Mouse (Mus musculus): ENCODE results near the gene Cdk19. TPM values are rescaled to one million over a fixed set of nuclear protein-coding genes. Genes with fewer than 3 reads are reported as not detected.

Gene Cdk19
- total RNA-seq, 2 experiments from 2014 or later = 47.1 to 47.5 TPM

DNA sequence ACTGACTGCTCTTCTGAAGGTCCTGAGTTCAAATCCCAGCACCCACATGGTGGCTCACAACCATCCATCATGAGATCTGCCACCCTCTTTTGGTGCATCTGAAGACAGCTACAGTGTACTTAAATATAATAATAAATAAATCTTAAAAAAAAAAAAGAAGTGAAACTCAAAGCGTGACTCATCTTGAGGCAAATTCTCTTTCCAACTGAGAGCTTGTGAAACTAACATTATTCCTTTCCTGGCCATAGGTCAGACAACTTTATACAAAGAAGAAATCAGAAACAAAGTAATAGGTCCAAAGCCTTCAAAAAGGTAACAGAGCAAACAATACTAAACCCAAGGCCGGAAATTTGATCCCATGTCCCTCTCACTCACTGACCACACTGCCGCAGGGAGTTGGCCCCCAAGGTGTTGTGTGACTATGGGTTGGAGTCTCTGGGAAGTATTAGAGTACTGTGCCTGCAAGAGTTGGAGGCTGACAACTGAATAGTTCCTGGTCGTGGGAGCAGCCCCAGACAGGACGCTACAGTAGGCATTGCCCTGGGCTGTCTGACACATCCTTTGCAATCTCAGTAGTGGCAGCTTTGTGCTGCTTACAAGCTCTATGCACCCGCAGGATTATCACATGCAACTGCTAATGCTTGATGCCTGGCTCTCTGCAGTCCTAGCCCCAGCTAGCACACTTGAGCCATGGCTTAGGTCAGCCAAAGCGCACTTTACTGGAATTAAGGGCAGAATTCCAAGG, 22.4 kb upstream of the Cdk19 start:
- no peak for TF ChIP-seq CTCF (IDR thresholded peaks at IDR 0.05)
- intact Hi-C loops (cut with DNase I) = no loop called here
- H3K4me3 ChIP-seq = no peak overlapping the region
- no peak for DNase-seq (ENCODE audit: extremely low spot score in 1 of 2, low spot score in 2 of 2)
- H3K27ac ChIP-seq = no peak overlapping the region

GRCm38 (mm10) chr10:40320306-40320705, 19.1 kb upstream of the Cdk19 start:
- intact Hi-C loops (cut with DNase I) = no loop called here
- Histone ChIP-seq H3K4me3 (no peak overlapping the region), H3K27ac (no peak overlapping the region)
- DNase-seq (ENCODE audit: extremely low spot score in 1 of 2, low spot score in 2 of 2) = no peak
- TF ChIP-seq CTCF (IDR thresholded peaks at IDR 0.05) = no peak

DNA sequence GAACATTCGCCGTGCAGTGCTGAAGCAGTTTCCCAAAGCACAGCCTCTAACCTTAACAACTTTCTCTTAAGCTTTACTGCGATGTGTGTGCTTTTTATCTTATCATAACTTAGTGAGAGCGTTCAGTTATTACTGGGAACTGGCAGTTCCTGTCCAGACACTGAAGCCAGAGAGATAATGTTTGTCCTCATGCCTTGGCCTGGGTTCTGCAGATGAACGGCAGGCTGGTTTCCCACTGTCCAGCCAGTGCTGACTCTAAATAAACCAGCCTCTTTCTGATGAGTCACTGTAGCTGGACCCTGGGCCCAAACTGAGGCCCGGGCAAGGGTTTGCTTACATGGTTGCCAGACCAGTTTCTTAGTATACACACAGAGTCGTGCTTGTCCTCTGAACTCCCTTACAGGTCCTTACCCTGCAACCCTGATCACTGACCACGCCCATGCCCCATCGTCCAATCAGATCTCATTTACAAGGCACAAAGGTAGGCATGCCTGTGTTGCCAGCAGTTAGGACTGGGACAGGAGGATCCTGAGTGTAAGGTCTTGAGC, 11.3 kb upstream of the Cdk19 start:
- DNase-seq (ENCODE audit: extremely low spot score in 1 of 2, low spot score in 2 of 2) = no peak
- Histone ChIP-seq H3K27ac (no peak overlapping the region), H3K4me3 (no peak overlapping the region)
- no peak for TF ChIP-seq CTCF (IDR thresholded peaks at IDR 0.05)
- intact Hi-C loops (cut with DNase I) = no loop called here

GRCm38 (mm10) chr10:40330262-40330661, 9.1 kb upstream of the Cdk19 start:
- intact Hi-C loops (cut with DNase I) = no loop called here
- no peak; the same call in 1 of the 2 replicates for TF ChIP-seq CTCF (IDR thresholded peaks at IDR 0.05)

GRCm38 (mm10) chr10:40332864-40333263, 6.5 kb upstream of the Cdk19 start:
- Histone ChIP-seq H3K27ac (no peak overlapping the region), H3K4me3 (no peak overlapping the region)
- intact Hi-C loops (cut with DNase I) = no loop called here
- TF ChIP-seq CTCF (IDR thresholded peaks at IDR 0.05) = no peak
- no peak for DNase-seq (ENCODE audit: extremely low spot score in 1 of 2, low spot score in 2 of 2)

More at GRCm38 (mm10) chr10:40330262-40330661, 9.1 kb upstream of the Cdk19 start:
- no peak overlapping the region for H3K27ac ChIP-seq
- no peak overlapping the region for H3K4me3 ChIP-seq
- DNase-seq (ENCODE audit: extremely low spot score in 1 of 2, low spot score in 2 of 2) = no peak

DNA sequence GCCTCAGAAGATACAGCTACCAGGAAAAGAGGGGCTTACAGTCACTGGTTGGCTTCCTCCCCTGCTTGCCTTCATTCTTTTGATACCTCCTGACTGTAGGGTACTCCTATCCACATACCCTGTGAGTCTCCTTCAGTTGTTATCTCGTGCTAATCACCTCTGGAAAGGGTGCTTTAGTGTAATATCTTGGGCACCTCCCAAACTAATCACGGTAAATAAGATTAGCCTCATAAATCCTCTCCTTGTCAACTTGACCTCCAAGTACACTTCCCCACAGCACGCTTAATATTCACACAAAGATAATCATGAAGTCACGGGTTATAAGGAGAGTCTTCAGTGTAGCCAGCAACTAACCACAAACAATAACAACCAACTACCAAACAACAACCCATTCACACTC, 2.7 kb downstream of the Cdk19 start:
- TF ChIP-seq CTCF (IDR thresholded peaks at IDR 0.05) = no peak

GRCm38 (mm10) chr10:40346776-40347403, 7.5 kb downstream of the Cdk19 start:
- no peak for TF ChIP-seq CTCF (IDR thresholded peaks at IDR 0.05)
- intact Hi-C loops (cut with DNase I) = no loop called here

More for the DNA sequence above, 2.7 kb downstream of the Cdk19 start:
- DNase-seq (ENCODE audit: extremely low spot score in 1 of 2, low spot score in 2 of 2) = no peak
- intact Hi-C loops (cut with DNase I) = no loop called here
- Histone ChIP-seq H3K4me3 (no peak overlapping the region), H3K27ac (no peak overlapping the region)

GRCm38 (mm10) chr10:40347461-40347954, 8.1 kb downstream of the Cdk19 start:
- Histone ChIP-seq H3K4me3 (no peak overlapping the region), H3K27ac (no peak overlapping the region)
- no peak for DNase-seq (ENCODE audit: extremely low spot score in 1 of 2, low spot score in 2 of 2)
- intact Hi-C loops (cut with DNase I) = no loop called here
- no peak; the same call in 1 of the 2 replicates for TF ChIP-seq CTCF (IDR thresholded peaks at IDR 0.05)

More at GRCm38 (mm10) chr10:40346776-40347403, 7.5 kb downstream of the Cdk19 start:
- Histone ChIP-seq H3K4me3 (no peak overlapping the region), H3K27ac (no peak overlapping the region)
- no peak for DNase-seq (ENCODE audit: extremely low spot score in 1 of 2, low spot score in 2 of 2)

DNA sequence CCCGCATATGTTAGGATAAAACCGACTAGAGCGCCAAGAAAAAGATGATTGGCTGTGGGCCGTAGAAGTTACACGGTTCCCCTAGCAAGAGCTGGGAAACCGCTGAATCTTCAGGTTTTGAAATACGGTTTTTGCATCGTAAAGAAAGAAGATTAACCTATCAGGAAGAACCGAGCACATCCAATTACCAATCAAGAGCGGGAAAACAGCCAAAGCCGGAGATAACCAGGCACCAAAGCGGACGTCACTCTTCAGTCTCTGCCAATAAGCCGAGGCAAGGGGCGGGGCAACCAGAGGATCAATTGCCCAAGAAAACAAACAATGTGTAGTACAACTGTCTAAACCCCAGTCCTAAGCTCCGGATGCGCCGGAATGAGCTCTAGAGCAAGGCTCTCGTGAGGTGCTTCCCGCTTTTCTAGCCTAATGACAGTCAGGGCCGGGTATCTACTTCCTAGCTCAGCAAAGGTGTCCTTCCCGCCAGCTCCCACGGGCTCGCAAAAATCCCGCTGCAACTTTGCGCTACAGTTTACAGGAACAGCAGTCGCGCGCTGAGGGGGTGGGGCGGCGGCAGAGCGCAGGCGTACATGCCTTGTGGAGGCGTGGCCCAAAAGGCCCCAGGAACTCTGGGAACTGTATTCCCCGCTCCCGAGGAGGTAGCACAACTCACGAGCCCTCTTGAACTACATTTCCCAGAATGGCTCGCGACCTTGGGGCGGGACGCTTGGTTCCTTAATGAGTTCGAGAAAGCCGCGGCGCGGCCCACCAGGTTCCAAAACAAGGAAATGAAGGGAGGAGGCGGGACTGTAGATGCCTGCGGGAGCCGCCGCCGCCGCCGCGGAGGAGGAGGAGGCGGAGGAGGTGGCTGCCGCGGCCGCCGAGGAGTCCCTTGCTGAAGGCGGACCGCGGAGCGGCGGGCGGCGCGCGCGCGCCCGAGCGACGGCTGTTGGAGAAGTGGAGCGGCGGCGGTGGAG, 9.5 kb downstream of the Cdk19 start:
- peak; percentile 93 to 95 for DNase-seq (ENCODE audit: extremely low spot score in 1 of 2, low spot score in 2 of 2)
- H3K27ac ChIP-seq = peak overlapping the region; percentile 92
- peak overlapping the region; percentile 100 for H3K4me3 ChIP-seq
- no peak for TF ChIP-seq CTCF (IDR thresholded peaks at IDR 0.05)
- intact Hi-C loops (cut with DNase I) = loop anchor here (1.0 to 2.0 kb wide), 3 partner anchors 47 to 176 kb away; partner anchors contain the start of genes Amd1 and Gtf3c6

DNA sequence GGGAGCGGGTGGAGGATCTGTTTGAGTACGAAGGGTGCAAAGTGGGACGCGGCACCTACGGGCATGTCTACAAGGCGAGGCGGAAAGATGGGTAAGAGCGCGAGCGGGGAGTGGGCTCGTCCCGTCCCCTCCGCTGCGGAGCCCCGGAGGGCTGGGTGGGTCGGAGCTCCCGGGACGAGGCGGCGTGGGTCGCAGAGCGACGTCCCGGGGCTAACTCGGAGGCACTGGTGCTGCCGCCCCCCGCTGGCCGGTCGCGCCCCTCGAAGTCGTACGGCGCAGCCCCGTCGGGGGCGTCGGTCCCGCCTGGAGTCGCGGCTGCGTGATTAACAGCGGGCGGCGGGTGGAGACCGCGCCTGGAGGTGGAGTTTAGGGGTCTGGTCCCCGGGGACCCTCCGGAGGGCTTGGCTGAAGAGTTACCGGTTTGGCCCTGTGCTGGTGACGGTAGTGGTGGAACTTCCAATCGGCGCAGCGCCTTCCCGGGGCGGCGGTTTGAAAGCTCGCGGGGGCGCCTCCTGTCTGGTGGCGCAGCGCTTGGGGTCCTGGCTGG, 10.3 kb downstream of the Cdk19 start:
- Histone ChIP-seq H3K4me3 (peak overlapping the region; percentile 100), H3K27ac (peak overlapping the region; percentile 92)
- intact Hi-C loops (cut with DNase I) = loop anchor here (1.0 to 2.0 kb wide), 3 partner anchors 47 to 175 kb away; partner anchors contain the start of genes Amd1 and Gtf3c6
- peak; percentile 21 for TF ChIP-seq CTCF (IDR thresholded peaks at IDR 0.05)
- peak; percentile 49 for DNase-seq (ENCODE audit: extremely low spot score in 1 of 2, low spot score in 2 of 2)

Data from left cerebral cortex, adult 2 months (tissue).